Mouse (Mus musculus) heart, postnatal 0 days (tissue): ENCODE measurements around the gene Mitf.

Experiments
- CTCF ChIP-seq: IDR thresholded peaks from 2 replicates; pipeline ENCODE4 v1.5.1; 2016; ENCODE audit warnings: antibody characterized with exemption, control low read depth, low read depth
- EP300 ChIP-seq: IDR thresholded peaks from 2 replicates; pipeline ENCODE4 v1.6.1; 2016; ENCODE audit warnings: antibody characterized with exemption, low read depth

- no peak for TF ChIP-seq CTCF
- no peak for TF ChIP-seq EP300
Measured at GRCm38 (mm10) chr6:97866575-97866974, 59.7 kb downstream of the Mitf start.
